Mouse (Mus musculus) c-Kit-positive CD71-positive TER-119-positive erythroid progenitor cells, embryonic 14.5 days (primary cell): Measurements from ENCODE around the gene Cd86.

ENCODE experiments used
- DNase-seq: peaks from one replicate; pipeline ENCODE4 v3.0.0-alpha.2; 2013; ENCODE audit warnings: low spot score

Cd86 gene

GRCm38 (mm10) chr16:36665782-36666181 lies at the start of gene Cd86:
TSS of gene Cd86 (minus strand) at chr16:36666081.
- DNase-seq, result no peak

GRCm38 (mm10) chr16:36711760-36712159 lies 45.9 kb upstream of the Cd86 start:
- no peak for DNase-seq

GRCm38 (mm10) chr16:36710794-36711193 lies 44.9 kb upstream of the Cd86 start:
- no peak for DNase-seq

- no peak for DNase-seq
Observed at GRCm38 (mm10) chr16:36709405-36709804, 43.5 kb upstream of the Cd86 start.

- DNase-seq, result no peak
Observed at GRCm38 (mm10) chr16:36708751-36709150, 42.9 kb upstream of the Cd86 start.

- DNase-seq, result no peak
Observed at GRCm38 (mm10) chr16:36707702-36708423, 42.0 kb upstream of the Cd86 start.

GRCm38 (mm10) chr16:36700484-36700883 lies 34.6 kb upstream of the Cd86 start:
- no peak for DNase-seq

GRCm38 (mm10) chr16:36697331-36697730 lies 31.4 kb upstream of the Cd86 start:
- no peak for DNase-seq

- DNase-seq, result no peak
Observed at GRCm38 (mm10) chr16:36694798-36695290, 29.0 kb upstream of the Cd86 start.

GRCm38 (mm10) chr16:36693818-36694413 lies 28.0 kb upstream of the Cd86 start, which contains the start of gene Ildr1:
TSS of gene Ildr1 (plus strand) at chr16:36693978.
- DNase-seq, result no peak

GRCm38 (mm10) chr16:36691484-36691883 lies 25.6 kb upstream of the Cd86 start:
- no peak for DNase-seq

- no peak for DNase-seq
Observed at GRCm38 (mm10) chr16:36688076-36688475, 22.2 kb upstream of the Cd86 start.

GRCm38 (mm10) chr16:36684325-36684918 lies 18.5 kb upstream of the Cd86 start:
- no peak for DNase-seq

- DNase-seq, result no peak
Observed at GRCm38 (mm10) chr16:36681829-36682228, 15.9 kb upstream of the Cd86 start.

- DNase-seq, result no peak
Observed at GRCm38 (mm10) chr16:36675902-36676301, 10.0 kb upstream of the Cd86 start.

GRCm38 (mm10) chr16:36675304-36675703 lies 9.4 kb upstream of the Cd86 start:
- no peak for DNase-seq

- no peak for DNase-seq
Observed at GRCm38 (mm10) chr16:36674457-36675204, 8.8 kb upstream of the Cd86 start.

- DNase-seq, result no peak
Observed at GRCm38 (mm10) chr16:36673196-36673595, 7.3 kb upstream of the Cd86 start.

GRCm38 (mm10) chr16:36670590-36670989 lies 4.7 kb upstream of the Cd86 start:
- no peak for DNase-seq

GRCm38 (mm10) chr16:36666448-36667017 lies 652 bp upstream of the Cd86 start:
- DNase-seq, result no peak

- DNase-seq, result no peak
Observed at GRCm38 (mm10) chr16:36663484-36663883, 2.4 kb downstream of the Cd86 start.

GRCm38 (mm10) chr16:36661330-36661729 lies 4.6 kb downstream of the Cd86 start:
- no peak for DNase-seq
